Mouse (Mus musculus) heart, embryonic 13.5 days (tissue): ENCODE data around the gene Tril. TPM values are rescaled to one million over a fixed set of nuclear protein-coding genes. Genes with fewer than 3 reads are reported as not detected.

Experiments used
- ATAC-seq: fragments of 200-750 bp; cut with Nextera tagmentation; 2 replicates; pipeline ENCODE4 v1.8.0; 2017; ENCODE audit warnings: moderate TSS enrichment; ENCODE audit not compliant: insufficient number of reproducible peaks, low FRiP score, low TSS enrichment; ENCODE audit errors: extremely low read depth
- H3K27ac ChIP-seq: fragments of 300-500 bp; sonication (generic); replicated peaks from 2 replicates; pipeline ENCODE4 v1.5.1; 2015; ENCODE audit warnings: moderate library complexity, mild to moderate bottlenecking, inconsistent platforms
- H3K27me3 ChIP-seq: fragments of 300-500 bp; sonication (generic); replicated peaks from 2 replicates; pipeline ENCODE4 v1.6.1; 2015; ENCODE audit warnings: mild to moderate bottlenecking, inconsistent platforms
- H3K36me3 ChIP-seq: fragments of 300-500 bp; sonication (generic); 2 replicates; pipeline ENCODE4 v1.6.1; 2015; ENCODE audit warnings: mild to moderate bottlenecking, inconsistent platforms
- H3K4me1 ChIP-seq: fragments of 300-500 bp; sonication (generic); 2 replicates; pipeline ENCODE4 v1.6.1; 2015; ENCODE audit warnings: inconsistent platforms
- H3K4me2 ChIP-seq: fragments of 300-500 bp; sonication (generic); 2 replicates; pipeline ENCODE4 v1.6.1; 2015; ENCODE audit warnings: inconsistent platforms, mild to moderate bottlenecking, moderate library complexity
- H3K4me3 ChIP-seq: fragments of 300-500 bp; sonication (generic); 2 replicates; pipeline ENCODE4 v1.5.1; 2015; ENCODE audit warnings: moderate library complexity, mild to moderate bottlenecking, inconsistent platforms
- H3K9ac ChIP-seq: fragments of 300-500 bp; sonication (generic); 2 replicates; pipeline ENCODE4 v1.6.1; 2015; ENCODE audit warnings: inconsistent platforms, mild to moderate bottlenecking, moderate library complexity
- H3K9me3 ChIP-seq: fragments of 300-500 bp; sonication (generic); 2 replicates; pipeline ENCODE4 v1.6.1; 2016; ENCODE audit warnings: inconsistent platforms
- WGBS: fragments of 180-500 bp; shearing (Covaris S2); methylation state at CpG from one replicate; pipeline ENCODE4 v1.1.7; 2015; ENCODE audit warnings: mixed read lengths; 5-methylcytosine and 5-hydroxymethylcytosine counted together
- polyA plus RNA-seq: library from polyadenylated mRNA; unstranded; fragments of >200 nt; fragmentation: Nextera tagmentation; extraction: Ambion mirVana; gene quantifications from 2 replicates; pipeline ENCODE4 v1.2.1, GENCODE M21; 2015

Tril gene
- polyA plus RNA-seq, 1 experiment from 2014 or later = 8.9 TPM

DNA sequence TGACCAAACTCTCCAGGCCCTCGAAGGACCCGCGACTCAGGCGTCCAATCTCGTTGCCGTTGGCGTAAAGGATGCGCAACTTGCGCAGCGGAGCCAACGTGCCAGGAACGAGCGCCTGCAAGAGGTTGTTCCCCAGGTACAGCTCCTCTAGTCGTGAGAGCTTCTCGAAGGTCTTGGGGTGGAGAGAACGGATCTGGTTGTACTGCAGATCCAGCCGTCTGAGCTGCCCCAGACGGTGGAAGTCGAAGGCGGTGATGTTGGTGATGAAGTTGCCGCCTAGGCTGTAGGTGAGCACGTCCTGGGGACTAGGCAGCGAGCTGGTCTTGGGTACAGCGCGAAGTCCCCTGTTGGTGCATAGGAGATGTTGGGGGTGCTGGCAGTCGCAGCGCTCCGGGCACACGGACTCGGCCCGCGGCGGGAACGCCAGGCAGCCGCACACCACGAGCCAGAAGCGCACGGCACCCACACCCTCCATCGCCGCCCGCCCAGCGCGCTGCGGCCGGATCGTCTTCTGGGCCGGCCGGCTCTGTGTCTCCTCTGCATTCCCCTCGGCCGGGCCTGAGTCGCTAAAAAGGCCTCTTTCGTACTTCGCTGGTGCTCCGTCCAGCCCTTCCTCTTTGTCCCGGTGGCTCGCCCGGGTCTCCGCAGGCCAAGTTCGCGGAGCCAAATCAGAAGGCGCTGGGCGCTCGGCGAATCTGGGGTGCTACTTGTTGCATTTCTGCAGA lies 707 bp downstream of the Tril start:
- H3K9ac ChIP-seq = peak overlapping the region; percentile 82
- 2% methylated on average over 61 of the region's 64 CpGs for WGBS
- H3K27me3 ChIP-seq = peaks cover 74% of the 10 kb centered on the region
- H3K4me3 ChIP-seq = peak overlapping the region; percentile 62
- no peaks in the 10 kb centered on the region for H3K9me3 ChIP-seq
- peak overlapping the region; percentile 68 for H3K27ac ChIP-seq
- ATAC-seq = no peak
- no peaks in the 10 kb centered on the region for H3K36me3 ChIP-seq
- H3K4me2 ChIP-seq = peak overlapping the region; percentile 83
- H3K4me1 ChIP-seq = peaks cover 37% of the 10 kb centered on the region

DNA sequence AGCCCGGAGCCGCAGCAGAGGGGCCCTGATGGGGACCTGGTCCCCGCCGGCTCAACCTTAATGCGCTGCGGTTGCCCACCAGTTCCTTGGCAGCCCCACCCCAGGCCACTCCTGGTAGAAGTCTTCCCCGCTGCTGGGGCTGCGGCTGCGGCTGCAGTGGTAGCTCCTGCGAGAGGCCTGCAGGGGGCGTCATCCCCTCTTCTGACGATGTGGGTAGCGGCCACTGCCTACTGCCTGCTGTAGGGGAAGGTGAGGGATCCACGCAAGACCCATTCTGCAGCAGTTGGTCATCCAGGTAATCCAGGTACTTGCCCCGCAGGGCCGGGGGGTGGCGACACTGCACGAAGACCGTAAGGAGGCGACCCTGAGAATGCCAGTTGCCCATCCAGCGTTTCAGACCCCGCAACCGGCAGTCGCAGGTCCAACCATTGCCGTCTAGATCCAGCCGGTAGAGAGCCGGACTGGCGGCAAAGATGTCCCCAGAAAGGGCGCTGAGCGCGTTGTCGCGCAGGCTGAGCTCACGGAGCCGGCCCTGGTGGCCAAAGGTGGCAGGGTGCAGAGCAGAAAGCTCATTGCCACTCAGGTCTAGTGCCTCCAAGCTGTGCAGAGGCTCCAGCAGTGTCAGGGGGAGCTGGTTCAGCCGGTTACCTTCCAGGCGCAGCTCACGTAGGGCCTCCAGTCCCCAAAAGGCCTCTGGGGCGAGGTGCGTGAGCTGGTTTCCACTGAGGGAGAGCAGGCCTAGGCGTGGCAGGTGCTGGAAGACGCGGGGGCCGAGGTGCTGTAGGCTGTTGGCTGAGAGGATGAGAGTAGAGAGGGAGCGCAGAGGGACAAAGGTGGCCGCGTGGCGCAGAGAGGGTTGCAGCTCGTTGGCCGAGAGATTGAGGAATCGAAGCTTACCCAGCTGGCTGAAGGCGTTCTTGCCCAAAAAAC lies 1.6 kb downstream of the Tril start:
- no peak overlapping the region for H3K27ac ChIP-seq
- H3K27me3 ChIP-seq = peaks cover 68% of the 10 kb centered on the region
- peak overlapping the region; percentile 83 for H3K4me2 ChIP-seq
- peak overlapping the region; percentile 62 for H3K4me3 ChIP-seq
- H3K9me3 ChIP-seq = no peaks in the 10 kb centered on the region
- H3K9ac ChIP-seq = peak overlapping the region; percentile 82
- H3K4me1 ChIP-seq = peaks cover 37% of the 10 kb centered on the region
- WGBS = 4% methylated on average over 52 of the region's 52 CpGs
- H3K36me3 ChIP-seq = no peaks in the 10 kb centered on the region
- no peak for ATAC-seq

DNA sequence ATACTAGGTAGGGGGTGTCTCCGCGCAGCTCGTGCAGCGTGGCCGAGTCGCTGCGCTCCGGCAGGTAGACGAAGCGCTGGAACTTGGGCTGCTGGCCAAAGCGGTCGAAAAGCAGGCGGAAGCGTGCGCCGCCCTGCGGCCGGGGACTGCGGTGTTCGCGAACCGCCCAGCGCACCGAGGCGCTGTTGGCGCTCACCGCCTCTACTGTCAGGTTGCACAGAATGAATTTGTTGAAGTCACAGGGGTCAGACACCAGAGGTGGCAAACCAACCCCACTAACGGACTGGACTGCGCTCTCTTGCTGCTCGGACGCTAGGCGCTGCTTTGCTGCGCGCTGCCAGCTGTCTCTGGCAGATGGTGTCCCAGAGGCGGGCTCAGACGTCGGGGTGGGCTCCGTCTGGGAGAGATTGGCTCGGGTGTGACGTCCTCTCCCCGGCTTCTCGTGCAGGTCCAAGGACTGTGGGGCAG lies 2.3 kb downstream of the Tril start:
- Histone ChIP-seq H3K9ac (peak overlapping the region; percentile 82), H3K4me3 (peak overlapping the region; percentile 62), H3K27me3 (peaks cover 61% of the 10 kb centered on the region), H3K4me1 (peaks cover 37% of the 10 kb centered on the region), H3K9me3 (no peaks in the 10 kb centered on the region), H3K4me2 (peak overlapping the region; percentile 83), H3K36me3 (no peaks in the 10 kb centered on the region), H3K27ac (no peak overlapping the region)
- ATAC-seq = no peak
- under 1% methylated on average over 42 of the region's 42 CpGs for whole genome bisulfite sequencing

DNA sequence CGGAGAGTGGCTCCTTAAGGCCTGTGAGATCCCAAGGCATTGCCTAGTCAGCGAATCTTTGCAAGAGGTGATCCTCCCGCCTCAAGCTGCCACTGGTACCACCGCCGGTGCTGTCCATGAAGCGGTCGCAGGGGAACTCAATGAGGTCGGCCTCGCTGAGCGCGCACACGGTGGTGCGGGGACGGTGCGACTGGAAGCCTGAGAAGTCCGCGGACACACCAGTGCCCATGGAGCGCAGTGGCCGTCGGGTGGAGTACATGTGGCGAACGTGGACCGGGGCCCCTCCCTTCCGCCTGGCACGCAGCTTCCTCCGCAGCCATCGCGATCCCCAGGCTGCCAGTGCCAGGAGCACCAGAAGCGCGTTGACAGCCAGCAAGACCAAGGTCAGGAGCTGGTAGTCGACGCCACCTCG lies 2.9 kb downstream of the Tril start:
- 17% methylated on average over 33 of the region's 33 CpGs for WGBS
- H3K9ac ChIP-seq = peak overlapping the region; percentile 82
- peaks cover 37% of the 10 kb centered on the region for H3K4me1 ChIP-seq
- H3K9me3 ChIP-seq = no peaks in the 10 kb centered on the region
- H3K27me3 ChIP-seq = peaks cover 56% of the 10 kb centered on the region
- no peak for ATAC-seq
- H3K36me3 ChIP-seq = no peaks in the 10 kb centered on the region
- H3K4me3 ChIP-seq = peak overlapping the region; percentile 62
- H3K27ac ChIP-seq = no peak overlapping the region
- H3K4me2 ChIP-seq = peak overlapping the region; percentile 83

DNA sequence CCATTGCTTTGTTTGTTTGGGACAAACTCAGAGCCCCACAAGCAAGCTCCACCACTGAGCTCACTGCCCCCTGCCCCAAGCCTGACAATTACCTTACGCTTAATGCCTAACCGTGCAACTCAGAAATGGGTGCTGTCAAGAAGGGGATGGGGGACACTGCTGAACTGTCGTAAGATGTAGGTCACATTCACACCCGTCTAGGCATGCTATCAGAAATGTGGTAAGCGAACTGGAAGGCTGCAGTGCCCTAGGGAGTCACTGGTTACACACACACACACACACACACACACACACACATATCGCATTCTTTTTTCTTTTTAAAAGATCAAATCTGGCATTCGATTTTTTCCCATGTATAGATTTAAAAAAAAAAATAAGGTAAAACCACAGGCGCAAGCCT lies 4.0 kb downstream of the Tril start:
- H3K9ac ChIP-seq = no peak overlapping the region

DNA sequence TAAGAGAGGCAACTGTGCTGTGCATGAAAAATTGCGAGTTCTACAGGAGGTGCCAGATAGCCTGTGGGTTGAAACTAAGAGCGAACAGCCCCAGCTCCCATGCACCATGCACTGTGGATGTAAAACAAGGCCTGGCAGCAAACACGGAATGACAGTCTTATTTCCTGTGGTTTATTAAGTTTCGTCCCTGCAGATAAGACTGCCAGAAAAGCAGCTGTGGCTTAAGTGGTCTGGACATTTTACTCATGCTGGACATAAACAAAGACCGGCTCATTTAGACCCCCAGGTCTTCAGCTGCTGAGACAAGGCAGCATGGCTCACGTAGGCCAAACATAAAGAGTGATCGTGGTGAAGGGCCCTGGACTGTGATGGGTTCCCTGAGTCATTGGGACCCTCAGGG lies 4.9 kb downstream of the Tril start:
- Histone ChIP-seq H3K9ac (no peak overlapping the region), H3K27me3 (peaks cover 37% of the 10 kb centered on the region), H3K36me3 (no peaks in the 10 kb centered on the region), H3K27ac (no peak overlapping the region), H3K4me2 (no peak overlapping the region), H3K4me1 (peaks cover 28% of the 10 kb centered on the region), H3K9me3 (no peaks in the 10 kb centered on the region), H3K4me3 (no peak overlapping the region)
- WGBS = 63% methylated on average over 7 of the region's 7 CpGs
- ATAC-seq = no peak

More for the DNA sequence above, 4.0 kb downstream of the Tril start:
- Histone ChIP-seq H3K27ac (no peak overlapping the region), H3K9me3 (no peaks in the 10 kb centered on the region), H3K4me1 (peaks cover 35% of the 10 kb centered on the region), H3K27me3 (peaks cover 45% of the 10 kb centered on the region), H3K4me3 (no peak overlapping the region), H3K4me2 (no peak overlapping the region), H3K36me3 (no peaks in the 10 kb centered on the region)
- WGBS = 70% methylated on average over 8 of the region's 8 CpGs
- ATAC-seq = no peak

DNA sequence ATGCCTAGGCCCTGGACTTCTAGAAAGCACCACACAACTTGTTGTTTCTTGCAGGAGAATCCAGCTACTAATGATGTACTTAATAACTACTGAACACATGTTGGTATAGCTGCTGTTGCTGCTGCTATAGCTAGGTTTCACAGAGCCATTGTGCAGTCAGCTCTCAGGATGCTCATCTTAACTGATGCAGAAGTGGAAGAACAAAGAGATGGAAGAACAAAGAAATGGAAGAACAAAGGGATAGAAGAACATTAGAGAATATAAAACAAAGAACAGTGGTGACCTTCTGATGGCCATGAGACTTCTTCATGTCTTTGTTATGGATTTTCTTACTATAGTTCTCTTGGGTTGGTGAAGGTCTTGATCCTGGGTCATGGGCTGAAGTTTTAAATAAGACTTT lies 6.4 kb downstream of the Tril start:
- H3K4me2 ChIP-seq = no peak overlapping the region
- no peaks in the 10 kb centered on the region for H3K9me3 ChIP-seq
- no peak overlapping the region for H3K4me3 ChIP-seq
- H3K27ac ChIP-seq = no peak overlapping the region
- no peak overlapping the region for H3K9ac ChIP-seq
- no peak for ATAC-seq
- peaks cover 19% of the 10 kb centered on the region for H3K4me1 ChIP-seq
- no peaks in the 10 kb centered on the region for H3K36me3 ChIP-seq
- peaks cover 28% of the 10 kb centered on the region for H3K27me3 ChIP-seq

DNA sequence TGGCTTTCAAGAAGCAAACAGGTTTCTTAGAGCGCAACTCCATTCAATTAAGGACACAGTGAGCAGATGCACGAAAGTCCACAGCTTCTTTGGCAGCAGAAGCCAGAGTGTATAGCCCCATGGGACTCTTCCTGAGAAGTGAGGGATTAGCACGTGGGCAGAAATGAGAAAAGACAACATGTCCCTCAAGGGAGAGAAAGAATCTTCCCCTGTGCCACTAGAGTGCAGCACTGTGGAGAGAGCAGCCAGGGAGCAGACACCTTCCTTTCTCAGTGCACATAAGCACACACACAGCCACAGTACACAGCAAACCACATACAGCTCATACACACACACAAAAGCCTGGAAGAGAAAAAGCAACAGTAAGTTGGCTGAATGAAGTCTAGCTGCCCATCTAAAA lies 8.4 kb downstream of the Tril start:
- Histone ChIP-seq H3K27ac (no peak overlapping the region), H3K9ac (no peak overlapping the region), H3K4me1 (peaks cover 2% of the 10 kb centered on the region), H3K36me3 (no peaks in the 10 kb centered on the region), H3K4me3 (no peak overlapping the region), H3K9me3 (no peaks in the 10 kb centered on the region), H3K4me2 (no peak overlapping the region), H3K27me3 (peaks cover 8% of the 10 kb centered on the region)
- no peak for ATAC-seq
- 55% methylated on average over 3 of the region's 3 CpGs for WGBS

DNA sequence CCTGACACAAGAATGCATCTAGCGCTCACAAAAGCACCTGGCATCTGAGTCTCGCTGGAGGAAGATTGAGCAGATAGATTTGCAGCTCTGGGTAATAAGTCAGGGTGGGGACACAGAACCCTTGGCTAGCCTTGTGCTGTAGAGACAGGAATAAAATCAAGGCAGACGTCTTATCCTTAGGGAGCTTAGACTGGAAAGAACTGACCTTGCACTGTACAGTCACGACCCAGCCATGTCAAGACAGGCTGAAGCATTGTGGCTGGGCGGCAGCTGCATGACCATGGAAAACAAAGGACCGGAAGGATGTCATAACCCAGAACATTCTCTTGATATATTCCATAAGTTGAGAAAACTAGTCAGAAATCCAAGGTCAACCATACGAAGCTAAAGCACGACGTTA lies 11.8 kb downstream of the Tril start:
- Histone ChIP-seq H3K9me3 (no peaks in the 10 kb centered on the region), H3K4me1 (peaks cover 9% of the 10 kb centered on the region), H3K27ac (no peak overlapping the region), H3K9ac (no peak overlapping the region), H3K27me3 (no peaks in the 10 kb centered on the region), H3K4me2 (no peak overlapping the region), H3K4me3 (no peak overlapping the region), H3K36me3 (no peaks in the 10 kb centered on the region)
- ATAC-seq = no peak
- WGBS = 79% methylated on average over 9 of the region's 9 CpGs

DNA sequence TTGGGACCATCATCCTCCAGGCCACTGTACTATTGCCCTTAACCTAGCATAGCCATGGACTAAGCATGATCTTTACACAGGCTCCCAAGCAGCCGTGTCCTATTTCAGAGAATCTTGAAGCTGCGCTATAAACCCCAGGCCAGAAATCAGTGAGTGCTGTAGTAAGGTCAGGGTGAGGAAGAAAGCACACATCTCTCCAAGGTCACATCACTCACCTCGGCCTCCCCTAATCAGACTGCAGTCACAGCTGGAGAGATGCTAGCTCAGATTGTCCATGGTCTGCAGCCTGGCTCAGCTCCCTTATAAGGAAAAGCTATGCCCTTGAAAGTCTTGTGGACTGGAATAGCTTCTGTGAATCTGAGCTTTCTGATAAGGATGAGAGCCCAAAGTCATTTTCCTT lies 13.4 kb downstream of the Tril start:
- no peaks in the 10 kb centered on the region for H3K9me3 ChIP-seq
- H3K4me2 ChIP-seq = no peak overlapping the region
- no peak overlapping the region for H3K27ac ChIP-seq
- no peak for ATAC-seq
- H3K27me3 ChIP-seq = 0 out of 2 replicates have a peak, but pooled peaks cover 7% of the 10 kb centered on the region
- H3K4me3 ChIP-seq = no peak overlapping the region
- no peak overlapping the region for H3K9ac ChIP-seq
- peaks cover 12% of the 10 kb centered on the region for H3K4me1 ChIP-seq
- 43% methylated on average over 3 of the region's 3 CpGs for WGBS
- H3K36me3 ChIP-seq = no peaks in the 10 kb centered on the region

DNA sequence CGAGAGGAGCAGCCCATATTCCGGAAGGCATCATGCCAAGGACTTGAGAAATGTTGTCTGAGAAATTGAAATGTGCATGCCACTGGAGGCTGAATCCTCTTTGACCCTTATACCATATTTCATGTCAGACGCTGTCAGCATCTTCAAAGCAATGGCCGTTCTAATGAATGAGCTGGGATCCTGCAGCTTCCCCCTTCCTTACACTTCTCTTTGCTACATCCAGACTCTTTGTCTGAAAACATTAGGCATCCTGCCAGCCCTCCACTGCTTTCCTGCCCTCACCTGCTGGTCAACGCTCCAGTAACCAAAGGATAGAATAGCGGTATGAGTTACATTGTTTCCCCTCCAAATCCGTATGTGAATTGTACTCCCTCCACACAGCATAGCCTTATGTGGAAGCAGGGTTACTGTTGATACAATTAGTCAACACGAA lies 14.0 kb downstream of the Tril start:
- ATAC-seq = no peak
- Histone ChIP-seq H3K4me2 (no peak overlapping the region), H3K36me3 (no peaks in the 10 kb centered on the region), H3K27ac (no peak overlapping the region), H3K27me3 (0 out of 2 replicates have a peak, but pooled peaks cover 7% of the 10 kb centered on the region), H3K4me3 (no peak overlapping the region), H3K9me3 (no peaks in the 10 kb centered on the region), H3K4me1 (peaks cover 18% of the 10 kb centered on the region), H3K9ac (no peak overlapping the region)
- 59% methylated on average over 8 of the region's 8 CpGs for WGBS
